Mouse (Mus musculus) monocyte, adult 59 days (primary cell): ENCODE measurements around the gene Ly9. TPM values are rescaled to one million over a fixed set of nuclear protein-coding genes. Genes with fewer than 3 reads are reported as not detected.

ENCODE experiments used
- total RNA-seq, 2 experiments: library from RNA; stranded (reverse); gene quantifications; one replicate each; pipeline ENCODE4 v1.2.4; 2023

Ly9 gene
- total RNA-seq: 10 to 100 TPM; 50.1 to 52.0 TPM

DNA sequence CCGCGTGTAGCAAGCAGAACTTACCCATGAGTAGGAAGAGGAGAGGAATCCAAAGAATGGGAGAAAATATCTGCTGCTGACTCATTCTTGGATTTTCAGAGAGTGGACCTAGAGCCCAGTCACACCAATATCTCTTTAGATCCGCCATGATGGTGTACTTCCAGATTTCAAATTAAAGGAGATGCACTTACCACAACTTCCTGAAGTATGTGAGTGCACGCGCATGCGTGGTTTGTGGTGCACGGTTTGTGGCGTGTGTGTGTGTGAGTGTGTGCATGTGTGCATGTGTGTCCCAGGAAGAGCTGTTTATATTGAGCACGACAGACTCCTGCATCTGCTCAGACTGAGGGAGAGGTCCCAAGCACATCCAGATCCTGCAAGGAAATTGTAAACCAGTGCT, at the start of gene Ly9:
Gene Ly9 (minus strand): TSS at position 235 of the 400 bp plus-strand sequence.

DNA sequence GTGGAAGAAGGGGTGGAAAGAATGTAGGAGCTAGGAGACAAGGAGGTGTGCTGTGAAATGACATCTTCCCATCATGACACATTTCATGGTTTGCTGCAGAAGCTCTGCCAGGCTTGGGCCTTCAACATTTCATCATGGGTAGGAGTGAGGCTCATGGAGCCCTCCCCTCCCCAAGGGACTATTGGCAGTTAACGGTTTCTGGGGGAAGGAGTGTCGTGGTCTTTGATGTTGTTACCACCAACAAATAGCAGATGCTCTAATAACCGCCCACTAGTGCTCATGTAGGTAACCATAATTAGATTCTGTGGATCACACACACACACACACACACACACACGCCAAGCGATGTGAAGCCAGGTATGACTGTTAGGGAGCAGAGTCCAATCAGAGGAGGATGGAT, 45.5 kb upstream of the Ly9 start, which contains the start of gene Slamf7:
Gene Slamf7 (minus strand): TSS at position 302 of the 400 bp plus-strand sequence.

DNA sequence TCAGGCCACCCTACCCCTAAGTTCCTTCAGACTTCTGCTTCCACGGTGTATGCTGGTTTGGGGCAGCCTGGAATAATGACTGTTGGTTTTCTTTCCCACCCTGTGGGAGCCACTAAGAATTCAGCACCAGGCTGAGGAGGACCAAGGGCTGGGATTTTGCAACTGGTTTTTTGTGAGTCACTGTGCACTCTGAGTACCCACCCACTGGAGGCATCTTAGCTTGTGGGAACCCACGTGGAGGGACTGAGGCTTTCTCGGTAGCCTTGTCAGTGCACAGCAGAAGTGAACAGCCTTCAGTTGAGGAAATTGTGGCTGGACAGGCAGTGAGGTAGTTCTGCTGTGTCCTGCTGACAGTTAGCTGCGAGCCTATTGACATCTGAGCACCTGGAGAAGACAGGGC, 48.3 kb downstream of the Ly9 start, which contains the start of gene Cd244a:
Gene Cd244a (plus strand): TSS at position 296 of the 400 bp plus-strand sequence.

Other genes starting within 250 kb of the Ly9 start
- not detected for gene Klhdc9, start 246.6 kb downstream of the Ly9 start, total RNA-seq
- 1 to 10 TPM; 7.3 to 8.1 TPM for gene Nectin4, start 237.3 kb downstream of the Ly9 start, total RNA-seq
- 100 to 1,000 TPM; 286 to 288 TPM for gene Arhgap30, start 218.5 kb downstream of the Ly9 start, total RNA-seq
- 100 to 1,000 TPM; 195 to 199 TPM for gene Usf1, start 196.1 kb downstream of the Ly9 start, total RNA-seq
- 1 to 10 TPM; 9.1 to 9.9 TPM for gene Tstd1, start 188.5 kb downstream of the Ly9 start, total RNA-seq
- gene F11r, start 169.9 kb downstream of the Ly9 start, total RNA-seq: 10 to 100 TPM in 1 of 2 experiments, 1 to 10 TPM in 1; 8.2 to 11.3 TPM
- gene Alyref2, start 103.9 kb downstream of the Ly9 start, total RNA-seq: 10 to 100 TPM in 1 of 2 experiments, 1 to 10 TPM in 1; 9.1 to 11.1 TPM
- 1 to 10 TPM; 1.9 TPM for gene Itln1, start 72.1 kb downstream of the Ly9 start, total RNA-seq
- 100 to 1,000 TPM; 161 to 167 TPM for gene Cd244a, start 48.2 kb downstream of the Ly9 start, total RNA-seq
- 10 to 100 TPM; 26.0 to 31.1 TPM for gene Slamf7, start 45.6 kb upstream of the Ly9 start, total RNA-seq
- 100 to 1,000 TPM; 216 to 236 TPM for gene Cd48, start 74.6 kb upstream of the Ly9 start, total RNA-seq
- gene Slamf1, start 159.7 kb upstream of the Ly9 start, total RNA-seq: under 1 TPM; 0.60 to 0.70 TPM
- gene Cd84, start 232.3 kb upstream of the Ly9 start, total RNA-seq: 100 to 1,000 TPM; 157 to 174 TPM